Mouse (Mus musculus) cerebellum, adult 2 months (tissue): ENCODE data around the gene Dscam.

Experiments
- CTCF ChIP-seq: fragments of 200-500 bp; IDR thresholded peaks from 2 replicates; pipeline ENCODE4 v1.5.1; 2011; ENCODE audit warnings: low read depth, mild to moderate bottlenecking, control low read depth, low read length, moderate library complexity, borderline replicate concordance; ENCODE audit not compliant: insufficient read depth
- POLR2A ChIP-seq: fragments of 200-500 bp; IDR thresholded peaks from 2 replicates; pipeline ENCODE4 v1.6.1; 2011; ENCODE audit warnings: low read length, control low read depth, borderline replicate concordance; ENCODE audit not compliant: insufficient read depth

DNA sequence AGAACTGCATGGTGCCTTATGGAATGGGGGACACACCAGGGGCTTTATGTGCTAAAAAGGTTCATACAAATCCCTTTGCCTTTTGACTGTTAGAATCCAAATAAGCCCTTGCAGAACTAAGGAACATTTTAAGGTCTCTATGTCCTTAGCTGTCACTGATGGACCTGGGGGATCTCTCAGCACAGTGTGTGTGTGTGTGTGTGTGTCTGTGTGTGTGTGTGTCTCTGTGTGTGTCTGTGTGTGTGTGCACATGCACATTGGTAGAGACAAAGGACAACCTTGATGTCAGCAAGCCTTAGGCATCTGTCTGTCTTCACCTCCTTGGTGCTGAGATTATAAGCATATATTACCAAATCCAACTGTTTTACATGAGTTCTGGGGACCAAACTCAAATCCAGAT lies 243.1 kb downstream of the Dscam start:
- TF ChIP-seq CTCF (no peak), POLR2A (no peak)
